Mouse (Mus musculus) thymus, postnatal 14 days (tissue): ENCODE measurements around the gene Slc25a41.

Experiments
- DNase-seq: peaks from one replicate; pipeline ENCODE4 v3.0.0; 2021

Gene Slc25a41

DNA sequence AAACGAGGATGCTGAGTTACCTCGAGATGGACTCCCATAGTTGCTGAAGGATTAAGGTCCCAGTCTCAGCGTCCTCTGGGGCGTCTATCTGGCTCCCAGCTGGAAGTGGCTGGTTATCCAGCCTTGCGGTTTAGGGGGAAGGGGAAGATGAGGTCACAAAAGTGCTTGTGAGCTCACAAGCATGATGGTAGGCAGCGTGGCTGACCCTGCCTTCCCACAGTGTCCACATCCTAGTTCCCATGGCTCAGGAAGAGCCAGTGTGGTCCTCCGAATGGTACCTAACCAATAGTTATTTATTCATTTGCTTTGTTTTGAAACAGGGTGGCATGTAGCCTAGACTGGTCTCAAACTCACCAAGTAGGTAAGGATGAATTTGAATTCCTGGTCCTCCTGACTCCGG, at the start of gene Slc25a41:
TSS of gene Slc25a41 (minus strand) at position 101 of the 400 bp plus-strand sequence.
- DNase-seq, result no peak

DNA sequence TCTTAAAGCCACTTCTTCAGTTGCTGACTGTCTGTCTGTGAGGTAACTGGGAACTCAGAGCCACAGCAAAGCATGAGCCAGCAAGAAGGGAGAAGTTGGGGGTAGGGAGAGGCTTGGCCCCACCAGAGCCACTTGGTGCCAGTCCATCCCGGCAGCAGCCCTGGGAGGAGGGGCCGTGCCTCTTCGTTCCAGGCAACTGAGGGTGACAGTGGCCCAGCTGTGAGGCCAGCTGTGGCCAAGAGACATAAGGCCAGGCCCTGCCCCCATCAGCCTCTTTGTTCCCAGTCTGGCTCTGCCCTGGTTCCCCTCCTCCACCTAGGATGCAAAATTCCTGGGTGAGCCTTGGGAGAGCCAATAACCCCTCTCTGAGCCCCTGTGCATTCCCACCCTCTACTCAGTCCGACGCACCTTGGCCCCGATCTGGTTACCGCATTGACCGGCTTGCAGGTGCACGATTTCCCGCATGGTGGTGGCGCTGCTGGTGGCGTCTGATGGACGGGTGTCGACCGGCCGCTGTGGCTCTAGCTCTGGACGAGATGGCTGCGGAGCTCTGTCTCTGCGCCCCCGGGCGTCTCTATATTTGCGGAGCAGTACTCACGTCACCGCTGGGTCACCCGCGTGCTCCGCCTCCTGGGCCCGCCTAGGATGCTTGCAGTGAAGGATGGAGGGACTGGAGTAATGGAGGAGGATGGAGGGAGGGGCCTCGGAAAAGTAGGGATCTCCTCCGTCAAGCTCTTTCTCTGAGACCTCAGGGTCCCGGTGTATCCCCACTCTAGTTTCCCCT, 45.8 kb upstream of the Slc25a41 start, which contains the start of gene Tubb4a:
TSS of gene Tubb4a (minus strand) at position 734 of the 784 bp plus-strand sequence.
- DNase-seq, result no peak

DNA sequence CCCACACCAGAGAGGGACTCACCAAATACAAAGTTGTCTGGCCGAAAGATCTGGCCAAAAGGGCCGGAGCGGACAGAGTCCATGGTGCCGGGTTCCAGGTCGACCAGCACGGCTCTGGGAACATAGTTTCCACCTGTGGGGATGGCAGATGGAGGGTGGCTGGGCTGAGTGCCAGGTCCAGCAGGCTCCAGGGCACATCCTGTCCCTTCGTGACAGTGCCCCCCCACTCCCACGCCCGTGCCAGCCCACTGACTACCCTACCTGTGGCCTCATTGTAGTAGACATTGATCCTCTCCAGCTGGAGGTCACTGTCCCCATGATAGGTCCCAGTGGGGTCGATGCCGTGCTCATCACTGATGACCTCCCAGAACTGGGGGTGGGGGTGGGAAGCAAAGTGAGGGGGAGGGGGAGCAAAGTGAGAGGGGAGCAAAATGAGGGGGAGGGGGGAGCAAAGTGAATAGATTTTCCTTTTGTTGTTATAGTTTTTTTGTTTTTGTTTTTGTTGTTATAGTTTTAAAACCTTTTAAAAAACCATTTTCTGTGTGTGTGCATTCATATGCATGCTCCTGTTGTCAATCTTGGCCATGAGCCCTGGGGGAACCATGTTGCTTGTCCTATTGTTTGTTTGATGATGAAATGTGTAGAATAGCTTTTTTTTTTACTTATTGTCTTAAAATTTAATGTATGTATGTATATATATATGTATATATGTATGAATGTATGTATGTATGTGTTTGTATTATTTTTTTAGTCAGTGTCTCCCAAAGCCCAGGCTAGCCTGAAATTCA, 44.7 kb upstream of the Slc25a41 start:
- DNase-seq, result no peak

DNA sequence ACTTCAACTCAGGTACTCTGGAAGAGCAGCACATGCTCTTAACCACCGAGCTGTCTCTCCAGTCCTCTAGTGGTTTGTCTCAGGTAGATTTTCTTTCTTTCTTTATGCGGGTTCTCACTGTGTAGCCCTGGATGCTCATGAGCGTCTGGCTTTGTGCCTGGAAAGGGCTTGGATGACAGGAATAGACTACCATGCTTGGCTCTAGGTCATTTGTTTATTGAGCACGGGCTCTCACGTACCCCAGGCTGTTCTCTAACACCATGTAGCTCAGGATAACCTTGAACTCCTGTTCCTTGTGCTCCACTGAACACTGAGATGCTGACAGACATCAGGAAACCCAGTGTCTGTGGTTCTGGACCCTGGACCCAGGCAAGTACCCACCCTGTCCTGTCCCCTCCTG, 41.0 kb upstream of the Slc25a41 start:
- no peak for DNase-seq

DNA sequence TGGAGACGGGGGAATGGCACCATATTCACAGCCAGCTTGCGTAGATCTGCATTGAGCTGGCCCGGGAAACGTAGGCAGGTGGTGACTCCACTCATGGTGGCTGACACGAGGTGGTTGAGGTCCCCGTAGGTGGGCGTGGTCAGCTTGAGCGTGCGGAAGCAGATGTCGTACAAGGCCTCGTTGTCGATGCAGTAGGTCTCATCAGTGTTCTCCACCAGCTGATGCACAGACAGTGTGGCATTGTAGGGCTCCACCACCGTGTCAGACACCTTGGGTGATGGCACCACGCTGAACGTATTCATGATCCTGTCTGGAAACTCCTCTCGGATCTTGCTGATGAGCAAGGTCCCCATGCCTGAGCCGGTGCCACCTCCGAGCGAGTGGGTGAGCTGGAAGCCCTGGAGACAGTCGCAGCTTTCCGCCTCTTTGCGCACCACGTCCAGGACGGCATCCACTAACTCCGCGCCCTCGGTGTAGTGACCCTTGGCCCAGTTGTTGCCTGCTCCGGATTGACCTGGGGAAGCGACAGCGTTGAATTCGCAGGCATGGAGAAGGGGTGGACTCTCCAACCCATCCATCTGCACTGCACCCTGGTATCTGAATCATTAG, 39.9 kb upstream of the Slc25a41 start:
- no peak for DNase-seq

DNA sequence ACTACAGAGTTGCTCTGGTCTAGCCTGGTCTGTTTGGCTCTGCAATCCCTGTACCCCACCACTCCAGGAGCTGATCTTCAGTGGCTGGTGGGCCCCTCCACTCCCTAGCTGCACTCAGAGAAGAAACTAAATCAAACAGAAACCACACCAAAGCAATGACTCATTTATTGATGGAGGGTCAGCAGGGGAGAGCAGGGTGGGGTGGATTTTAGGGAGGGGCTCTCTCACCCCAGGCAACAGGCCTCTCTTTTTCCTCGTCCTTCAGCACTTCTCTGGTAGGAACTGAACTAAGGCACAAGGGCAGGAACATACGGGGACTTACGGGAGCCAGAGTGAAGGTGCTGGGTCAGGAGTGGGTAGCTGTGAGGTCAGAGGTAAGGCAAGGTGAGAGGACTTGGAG, 38.5 kb upstream of the Slc25a41 start:
- DNase-seq, result no peak

DNA sequence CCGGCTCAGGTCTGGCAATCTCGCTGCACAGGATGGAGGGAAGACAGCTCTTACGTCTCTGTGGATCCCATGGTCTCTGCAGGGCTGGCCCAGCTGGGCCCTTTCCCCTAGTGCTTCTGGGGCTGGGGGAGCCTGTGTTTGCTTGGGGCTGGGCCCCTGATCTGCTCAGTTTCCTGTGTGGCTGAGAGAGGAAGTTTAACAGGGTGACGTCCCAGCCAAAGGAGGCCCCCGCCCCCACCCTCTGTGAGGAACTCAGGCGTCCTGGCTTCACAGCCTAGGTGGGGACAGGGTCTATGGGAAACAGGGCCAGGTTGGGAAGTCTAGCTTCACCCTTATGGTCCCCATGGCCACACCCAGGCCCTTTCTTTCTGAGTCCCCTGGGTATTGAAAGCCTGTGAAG, 36.9 kb upstream of the Slc25a41 start, which contains the start of gene Dennd1c:
TSS of gene Dennd1c (minus strand) at position 179 of the 400 bp plus-strand sequence.
- peak; percentile 89 for DNase-seq

DNA sequence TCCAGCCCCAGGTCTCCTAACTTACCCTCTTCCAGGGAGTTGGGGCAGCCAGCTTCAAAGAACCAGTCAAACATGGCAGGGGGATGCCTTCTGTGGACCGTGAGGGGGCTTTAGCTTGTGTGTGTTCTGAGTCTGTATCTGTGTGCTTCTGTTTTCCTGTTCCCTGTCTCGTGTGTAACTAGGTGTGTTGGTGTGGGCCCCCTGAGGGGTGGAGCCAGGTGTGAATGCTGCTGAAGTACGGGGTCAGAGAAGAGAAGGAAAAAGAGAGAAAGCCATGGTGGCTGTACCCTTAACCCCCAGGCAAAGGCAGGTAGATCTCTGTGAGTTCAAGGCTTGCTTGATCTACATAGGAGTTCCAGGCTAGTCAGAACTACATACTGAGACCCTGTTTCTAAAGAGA, 35.5 kb upstream of the Slc25a41 start:
- DNase-seq, result peak; percentile 65

DNA sequence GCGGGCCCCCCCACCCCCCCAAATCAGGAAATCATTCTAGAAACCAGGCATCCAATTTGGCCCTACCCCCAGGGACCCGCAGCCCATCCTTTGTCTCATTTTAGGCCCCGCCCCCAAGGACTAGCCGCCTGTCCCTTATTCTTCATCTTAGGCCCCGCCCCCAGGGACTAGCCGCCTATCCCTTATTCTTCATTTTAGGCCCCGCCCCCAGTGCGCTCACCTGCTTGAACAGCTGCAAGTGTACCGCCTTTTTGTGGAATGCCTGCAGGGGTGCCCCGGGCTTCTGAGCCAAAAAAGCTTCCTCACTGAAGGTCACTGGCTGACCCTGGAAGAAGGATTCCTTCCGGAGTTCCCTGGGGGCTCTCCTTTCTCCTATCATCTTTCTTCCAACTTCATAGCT, 29.2 kb upstream of the Slc25a41 start:
- peak; percentile 57 for DNase-seq

DNA sequence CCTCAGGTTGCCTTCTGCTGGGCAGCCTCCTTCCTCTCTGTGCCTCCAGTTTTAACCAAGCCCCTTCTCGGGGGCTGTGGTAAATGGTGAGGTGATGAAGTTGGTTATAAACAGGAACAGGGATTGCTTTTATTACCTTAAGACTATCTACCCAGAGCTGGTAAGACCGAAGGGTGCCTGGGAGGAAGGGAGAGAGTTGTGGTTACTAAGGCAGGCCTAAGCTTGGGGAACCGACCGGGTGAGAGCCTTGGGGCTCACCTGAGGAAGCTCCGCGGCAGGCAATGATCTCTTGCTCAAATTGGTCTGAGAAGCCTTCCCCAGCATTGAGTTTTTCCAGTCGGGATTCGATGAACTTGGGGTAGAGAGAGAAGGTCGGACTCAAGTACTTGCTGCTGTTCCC, 28.8 kb upstream of the Slc25a41 start:
- DNase-seq, result no peak

DNA sequence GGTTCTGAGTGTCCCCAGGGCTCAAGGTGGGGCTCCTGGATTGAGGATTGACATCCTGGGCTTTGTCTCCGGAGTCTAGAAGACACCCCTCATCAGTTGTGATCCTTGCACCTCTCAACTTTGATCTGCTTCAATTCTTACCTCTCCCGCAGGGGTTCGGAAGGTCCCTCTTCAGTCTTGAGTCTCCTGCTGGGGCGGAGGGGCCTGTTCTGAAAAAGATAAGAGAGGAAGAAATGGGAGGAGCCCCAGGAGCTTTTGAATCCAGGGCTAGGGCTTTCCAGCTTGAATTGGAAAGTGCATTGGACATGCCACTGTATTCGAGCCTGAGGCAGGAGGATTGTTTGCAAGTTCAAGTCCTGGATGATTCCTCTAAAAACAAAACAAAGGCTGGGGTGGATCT, 25.5 kb upstream of the Slc25a41 start:
- DNase-seq, result no peak

DNA sequence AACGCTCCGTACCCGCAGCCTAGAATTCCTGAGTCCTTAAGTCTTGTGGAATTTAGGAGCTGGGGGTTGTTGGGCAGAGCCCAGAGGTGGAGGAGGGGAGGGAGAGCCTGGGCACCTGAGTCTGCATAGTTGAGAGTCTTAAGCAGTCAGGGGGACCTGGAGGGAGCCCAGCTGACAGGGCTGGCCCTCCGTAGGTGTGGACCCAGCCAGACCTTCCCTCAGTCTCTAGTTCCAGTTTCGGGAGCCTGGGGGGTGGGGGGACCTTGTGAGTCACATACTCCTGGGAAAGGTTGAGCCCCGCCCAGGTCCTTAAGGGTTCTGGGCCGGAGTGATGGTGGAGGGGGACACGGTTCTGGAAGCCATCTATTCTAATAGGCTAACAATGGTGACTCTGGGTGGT, 21.6 kb upstream of the Slc25a41 start:
- DNase-seq, result no peak

DNA sequence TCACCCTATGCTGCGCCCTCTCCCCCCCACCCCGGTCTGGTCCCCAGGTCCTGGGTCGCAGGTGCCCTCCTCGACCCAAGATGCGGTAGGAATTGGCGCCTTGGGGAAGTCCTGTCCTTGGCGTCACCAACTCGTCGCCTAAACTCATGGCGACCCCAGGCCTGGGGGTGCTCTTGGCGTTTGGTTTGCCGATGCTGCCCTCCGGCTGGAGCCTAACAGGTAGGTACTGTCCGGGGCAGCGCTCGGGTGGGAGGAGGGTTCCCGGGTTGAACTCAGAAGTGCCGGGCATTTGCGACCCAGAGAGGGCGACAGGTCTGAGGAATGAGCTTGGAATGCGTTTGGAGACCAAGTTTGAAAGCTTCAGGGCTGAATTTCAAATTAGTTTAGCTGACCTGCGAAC, 21.1 kb upstream of the Slc25a41 start:
- no peak for DNase-seq

DNA sequence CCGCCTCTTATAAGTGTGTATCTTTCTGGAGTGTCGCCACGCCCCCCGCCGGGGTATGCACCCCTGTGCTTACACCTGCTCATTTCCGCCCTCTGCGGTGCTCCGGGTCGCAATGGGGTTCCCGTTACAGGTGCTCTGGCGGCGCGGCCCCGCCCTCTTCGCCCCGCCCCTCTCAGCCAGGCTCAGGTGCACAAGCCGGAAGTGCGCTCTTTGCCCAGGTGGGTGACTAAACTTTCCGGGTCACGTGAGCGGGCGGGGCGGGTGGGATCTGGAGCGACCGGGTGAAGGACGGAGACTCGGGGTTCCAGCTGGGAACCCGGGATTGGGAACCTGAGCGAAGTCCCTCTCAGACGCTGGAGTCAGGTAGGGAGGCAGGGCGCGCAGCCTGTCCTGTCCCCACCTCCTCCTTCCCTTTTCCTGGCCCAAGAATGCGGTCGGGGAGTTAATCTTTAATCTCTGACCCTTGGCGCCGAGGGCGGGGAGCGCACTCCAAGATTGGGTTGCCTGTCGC, 20.6 kb upstream of the Slc25a41 start:
- DNase-seq, result peak; percentile 73

DNA sequence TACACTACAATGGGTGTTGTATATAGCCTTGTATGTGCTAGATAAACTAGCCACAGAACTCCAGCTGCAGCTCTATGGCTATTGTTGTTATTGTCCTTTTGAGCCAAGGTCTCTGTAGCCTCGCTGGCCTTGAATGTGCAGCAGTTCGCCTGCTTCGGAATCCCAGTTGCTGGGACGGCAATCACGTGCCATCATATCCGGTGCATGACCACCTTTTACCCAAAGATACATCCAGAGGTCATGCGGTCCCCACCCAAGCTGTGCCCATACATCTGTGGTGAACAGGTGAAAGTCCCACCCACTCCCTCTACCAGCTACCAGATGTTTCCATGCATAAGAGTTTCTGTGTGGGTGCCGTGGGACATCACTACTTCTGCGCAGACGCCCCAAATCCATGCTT, 19.6 kb upstream of the Slc25a41 start:
- peak; percentile 32 for DNase-seq

DNA sequence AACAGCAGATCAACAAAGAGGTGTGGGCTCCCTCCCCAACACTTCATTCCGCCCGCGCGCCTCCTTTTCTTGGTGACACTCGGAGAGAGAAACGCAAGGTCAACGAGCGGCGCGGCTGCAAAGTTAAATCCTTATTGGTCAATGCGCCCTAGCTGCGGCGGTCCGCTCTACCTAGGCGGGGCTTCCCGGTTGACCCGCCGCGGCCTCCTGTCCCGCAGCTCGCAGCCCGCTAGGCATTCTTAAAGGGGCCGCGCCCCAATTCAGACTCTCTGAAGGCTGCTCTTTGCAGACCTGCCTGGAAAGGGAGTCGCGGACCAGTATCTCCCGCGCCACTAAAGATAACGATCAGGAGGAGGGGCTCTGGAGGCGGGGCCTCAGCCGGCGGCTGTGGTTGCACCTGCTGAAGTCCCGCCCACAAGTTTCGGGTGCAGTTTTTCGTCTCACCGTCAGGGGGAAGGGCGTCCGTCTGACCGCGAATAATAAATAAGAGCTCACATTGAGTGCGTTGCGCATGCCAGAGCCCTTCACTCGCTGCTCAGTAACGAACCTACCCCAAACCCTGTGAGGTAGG, 18.9 kb upstream of the Slc25a41 start:
- peak; percentile 97 for DNase-seq

DNA sequence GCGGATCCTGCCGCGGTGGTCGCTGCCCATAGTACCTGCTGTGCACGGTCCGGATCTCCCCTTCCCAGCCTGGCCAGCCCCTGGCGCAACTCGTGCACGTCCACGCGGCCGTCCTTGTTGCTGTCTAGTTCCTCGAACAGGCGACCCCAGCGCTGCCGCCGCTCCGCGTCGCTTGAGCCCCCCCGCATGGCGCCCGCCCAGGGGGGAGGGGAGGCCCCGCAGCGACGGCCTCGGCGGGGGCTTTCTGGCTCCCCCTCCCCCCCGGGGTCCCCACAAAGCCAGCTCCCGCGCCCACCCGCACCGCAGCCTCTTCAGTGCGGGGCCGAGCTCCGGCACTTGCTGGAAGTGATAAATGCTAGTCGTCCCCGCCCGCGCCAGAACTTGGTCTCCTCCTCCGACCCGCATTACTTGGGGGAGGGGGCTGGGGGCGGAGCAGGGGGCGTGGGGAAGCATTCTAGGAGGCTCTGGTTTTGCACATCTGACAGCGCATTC, 18.1 kb upstream of the Slc25a41 start, which contains the start of gene Slc25a23:
TSS of gene Slc25a23 (minus strand) at position 378 of the 492 bp plus-strand sequence.
- peak; percentile 84 for DNase-seq

DNA sequence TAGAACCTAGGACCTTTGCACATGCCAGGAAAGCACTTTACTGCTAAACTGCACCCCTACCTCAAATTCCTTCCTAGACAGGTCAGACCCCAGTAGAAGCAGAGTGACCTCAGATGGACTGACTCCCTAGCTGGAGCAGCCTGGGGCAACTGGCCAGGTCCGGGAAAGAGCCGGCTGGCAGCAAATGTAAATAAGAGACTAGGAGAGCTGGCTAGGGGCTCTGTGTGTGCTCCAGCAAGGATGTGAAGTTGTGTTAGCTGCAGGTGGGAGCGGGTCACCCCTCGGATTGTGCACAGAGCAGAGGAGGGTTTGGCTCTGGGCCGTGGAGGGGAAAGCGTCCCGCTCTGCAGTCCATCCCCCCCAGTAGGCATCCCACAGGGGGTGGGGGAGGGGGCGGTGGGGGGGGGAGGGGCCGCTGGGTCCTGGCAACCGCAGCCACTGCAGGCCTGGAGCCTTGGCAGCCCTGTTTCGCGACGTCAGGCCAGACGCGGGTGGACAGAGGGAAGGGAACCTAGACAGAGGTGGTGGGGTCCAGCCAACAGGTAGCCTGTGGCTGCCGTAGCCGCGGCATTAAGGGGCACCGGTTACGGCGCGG, 17.5 kb upstream of the Slc25a41 start, which contains the start of gene Crb3:
TSS of gene Crb3 (plus strand) at position 215 of the 595 bp plus-strand sequence.
- DNase-seq, result peak; percentile 41

DNA sequence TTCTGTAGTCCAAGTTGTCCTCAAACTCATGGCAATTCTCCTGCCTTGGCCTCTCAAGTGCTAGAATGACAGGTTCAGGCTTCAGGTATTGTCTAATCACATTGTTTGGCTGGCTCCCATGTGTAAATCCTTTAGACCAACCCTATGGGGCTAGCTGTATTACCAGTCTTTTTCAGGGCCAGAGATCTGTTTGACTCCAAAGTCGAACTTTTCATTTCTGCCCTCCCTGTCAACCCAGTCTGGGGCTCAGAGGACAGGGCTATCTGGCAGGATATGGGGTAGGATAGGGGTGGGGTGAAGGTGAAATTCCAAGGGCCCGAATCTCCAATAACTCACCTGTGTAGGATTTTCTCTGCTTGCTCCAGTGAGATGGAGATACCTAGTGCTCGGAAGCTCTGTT, 14.8 kb upstream of the Slc25a41 start:
- DNase-seq, result no peak

DNA sequence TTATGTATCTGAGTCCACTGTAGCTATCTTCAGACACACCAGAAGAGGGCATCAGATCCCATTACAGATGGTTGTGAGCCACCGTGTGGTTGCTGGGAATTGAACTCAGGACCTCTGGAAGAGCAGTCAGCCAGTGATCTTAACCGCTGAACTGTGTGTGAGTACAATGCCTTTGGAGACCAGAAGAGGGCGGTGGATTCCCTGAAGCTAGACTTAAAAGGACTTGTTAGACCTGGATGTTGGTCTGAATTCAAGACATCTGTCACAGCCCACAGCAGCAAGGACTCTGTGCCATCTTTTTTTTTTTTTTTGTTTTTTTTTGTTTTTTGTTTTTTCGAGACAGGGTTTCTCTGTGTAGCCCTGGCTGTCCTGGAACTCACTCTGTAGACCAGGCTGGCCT, 10.2 kb upstream of the Slc25a41 start:
- DNase-seq, result peak; percentile 61

DNA sequence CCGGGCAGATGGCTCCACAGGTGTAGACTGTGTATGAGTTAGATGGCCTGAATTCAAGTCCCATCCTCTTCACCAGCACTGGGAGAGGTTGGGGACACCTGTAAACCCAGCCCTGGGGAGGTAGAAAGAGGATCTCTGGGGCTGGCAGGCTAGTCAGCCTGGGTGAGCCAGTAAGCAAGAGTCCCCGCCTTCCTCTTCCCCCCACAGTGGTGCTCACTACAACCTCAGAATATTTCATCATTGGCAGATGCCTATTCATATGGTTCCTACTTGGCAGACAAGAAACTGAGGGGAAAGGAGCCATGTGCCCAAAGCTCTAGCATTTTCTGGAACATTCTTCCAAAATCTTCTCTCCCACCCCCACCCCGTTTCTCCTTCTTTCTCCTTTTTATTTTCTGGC, 7.4 kb upstream of the Slc25a41 start:
- no peak for DNase-seq

DNA sequence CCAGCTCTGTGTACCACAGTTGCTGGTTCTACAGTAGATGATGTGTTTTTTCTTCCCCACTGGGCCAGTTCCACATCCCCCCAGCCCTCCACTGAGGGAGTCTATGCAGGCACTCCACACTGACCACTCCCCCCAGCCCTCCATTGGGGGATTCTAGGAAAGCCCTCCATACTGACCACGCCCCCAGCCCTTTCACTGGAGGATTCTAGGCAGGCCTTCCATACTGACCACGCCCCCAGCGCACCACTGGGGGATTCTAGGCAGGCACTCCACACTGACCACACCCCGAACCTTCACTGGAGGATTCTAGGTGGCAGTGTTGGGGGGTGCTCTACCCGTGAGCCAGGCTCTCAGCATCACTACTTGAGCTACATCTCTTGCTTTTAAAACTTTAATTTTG, 6.0 kb upstream of the Slc25a41 start:
- no peak for DNase-seq
